Mouse (Mus musculus) kidney, postnatal 36 days (tissue): ENCODE results near the gene Arid4b.
"Not testable (repeated sequence)": the region's sequence is repeated elsewhere in the genome, so short reads cannot be mapped to it uniquely, and the experiment has no call there.

Experiments
- DNase-seq, 2 experiments: peaks; one replicate each; pipeline ENCODE4 v3.0.0; 2021 to 2022; ENCODE audit warnings: mixed read lengths in 2 of 2

Arid4b gene

DNA sequence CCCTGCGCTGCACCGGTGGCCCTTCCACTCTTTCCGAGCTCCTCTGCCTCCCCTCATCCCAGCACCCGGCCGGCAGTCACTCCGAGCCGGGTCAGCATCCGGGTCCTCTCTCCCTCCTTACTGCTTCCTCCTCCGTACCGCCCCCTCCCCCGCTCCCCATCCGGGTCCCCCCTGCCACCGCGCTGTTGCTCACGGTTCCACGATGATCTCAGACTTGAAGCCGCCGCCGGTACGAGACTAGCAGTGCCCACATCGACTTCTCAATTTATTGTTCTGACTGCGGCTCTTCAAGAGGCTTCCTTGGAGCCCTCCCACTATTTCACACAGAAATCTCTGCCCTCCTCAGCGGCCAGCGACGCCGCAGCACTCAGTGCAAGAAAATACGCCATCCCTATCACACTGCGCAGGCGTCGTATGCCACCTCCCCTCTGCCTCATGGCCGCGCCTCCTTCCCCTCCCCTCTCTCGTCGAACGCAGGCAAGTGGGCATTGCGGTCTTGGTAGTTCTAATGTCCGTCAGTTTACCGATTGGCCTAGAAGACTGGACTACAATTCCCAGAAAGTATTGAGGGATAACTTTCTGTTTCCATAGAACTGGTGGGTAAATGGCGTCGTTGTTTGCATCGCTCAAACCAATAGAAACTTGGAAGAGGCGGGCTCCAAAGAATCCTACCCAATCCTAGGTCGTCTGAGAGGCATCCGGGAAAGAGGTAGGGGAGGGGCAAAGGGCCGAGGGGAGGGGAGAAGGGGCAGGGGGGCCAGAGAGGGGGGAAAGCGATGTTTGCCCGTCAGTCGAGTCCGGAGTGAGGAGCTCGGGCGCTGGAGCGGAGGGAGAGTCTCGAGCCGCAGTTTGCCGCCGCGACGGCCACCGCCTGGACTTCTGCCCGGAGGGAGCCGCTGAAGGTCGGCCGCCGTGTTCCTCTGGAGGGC is at the start of gene Arid4b, which contains the start of gene Ggps1:
TSS of gene Arid4b (plus strand) at position 220 of the 929 bp plus-strand sequence.
TSS of gene Ggps1 (minus strand) at position 476 of the 929 bp plus-strand sequence.
- DNase-seq = peak; percentile 96 to 98

DNA sequence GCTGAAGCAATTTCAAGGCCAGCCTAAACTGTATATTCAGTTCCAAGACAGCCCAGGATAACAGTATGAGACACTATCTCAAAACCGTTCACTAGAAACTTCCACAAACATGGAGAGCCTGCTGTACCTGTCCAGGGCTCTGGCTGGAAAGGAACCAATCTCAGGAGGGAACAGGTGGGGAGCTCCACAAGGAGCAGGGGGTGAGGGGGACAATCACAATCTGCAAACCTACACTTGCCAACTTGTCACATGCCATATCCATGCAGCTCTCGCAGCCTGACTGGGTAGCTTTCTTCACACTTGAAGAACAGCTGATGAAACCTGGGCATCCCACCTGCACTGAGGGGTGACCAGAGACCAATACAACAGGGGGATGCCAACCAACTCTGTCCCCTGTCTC is 49.0 kb upstream of the Arid4b start:
- DNase-seq = no peak

DNA sequence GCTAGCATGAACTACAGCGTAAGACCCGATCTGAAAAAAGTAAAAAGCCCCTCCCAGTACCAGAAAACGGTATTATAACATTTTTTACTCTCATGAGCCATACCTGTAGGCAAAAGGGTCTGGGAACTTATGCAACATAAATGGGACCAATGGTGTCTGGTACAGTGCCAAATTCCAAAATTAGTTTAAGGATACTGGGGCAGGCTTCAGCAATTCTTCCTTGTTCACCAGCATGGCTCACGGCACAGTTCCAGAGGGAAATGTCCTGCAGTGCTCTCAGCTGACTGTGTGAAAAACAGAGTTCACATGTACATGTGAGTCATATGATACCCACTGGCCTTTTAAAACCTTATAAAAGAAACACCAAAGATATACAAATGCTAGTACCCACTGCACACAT is 48.5 kb upstream of the Arid4b start:
- no peak for DNase-seq

DNA sequence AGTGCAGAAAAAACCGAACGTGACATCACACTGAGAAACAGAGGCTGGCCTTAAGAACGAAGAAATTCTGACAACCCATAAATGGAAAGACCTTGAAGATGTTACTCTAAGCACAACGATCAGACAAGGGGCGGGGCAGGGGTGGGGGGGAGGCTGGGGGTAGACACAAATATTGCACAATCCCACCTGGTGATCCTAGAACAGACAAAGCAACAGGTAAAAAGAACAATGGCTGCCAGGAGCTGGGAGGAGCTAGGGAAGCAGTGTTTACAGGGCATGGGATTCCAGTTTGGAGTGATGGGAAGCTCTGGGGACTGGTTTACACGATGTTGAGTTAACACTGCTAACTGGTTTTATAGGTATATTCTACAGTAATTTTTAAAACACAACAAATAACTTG is 47.4 kb upstream of the Arid4b start:
- DNase-seq = no peak

DNA sequence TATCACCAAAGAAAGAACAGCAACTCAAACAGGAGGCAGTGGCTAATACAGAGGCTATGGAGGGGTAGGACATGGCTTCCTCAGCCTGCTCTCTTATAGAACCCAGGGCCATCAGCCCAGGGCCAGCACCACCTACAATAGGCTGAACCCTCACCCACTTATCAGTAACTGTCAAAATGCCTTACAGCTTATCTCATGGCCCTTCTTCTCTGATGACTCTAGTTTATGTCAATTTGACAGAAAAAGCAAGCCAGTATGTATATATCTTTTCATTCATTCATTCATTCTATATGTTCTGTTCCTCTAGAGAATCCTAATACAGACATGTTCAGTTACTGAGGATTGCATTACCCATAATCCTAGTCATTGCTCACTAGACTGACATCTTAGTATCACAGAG is 44.7 kb upstream of the Arid4b start:
- DNase-seq = no peak

DNA sequence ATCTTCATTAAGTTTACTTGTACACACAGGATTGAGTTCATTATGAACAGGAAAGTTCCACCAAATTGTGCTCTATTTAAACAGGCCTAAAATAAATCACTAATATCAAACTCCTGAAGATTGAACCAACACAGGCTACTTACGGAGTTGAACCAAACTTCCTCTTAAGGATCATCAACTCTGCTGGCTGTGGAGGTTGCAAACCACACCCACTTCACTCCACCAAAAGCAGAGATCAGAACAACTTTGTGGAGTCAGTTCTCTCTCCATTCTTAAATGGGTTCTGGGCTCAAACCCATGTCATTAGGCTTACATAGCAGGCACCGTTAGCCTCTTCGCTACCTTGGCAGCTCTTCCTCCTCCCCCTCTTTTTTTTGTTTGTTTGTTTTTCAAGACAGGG is 44.2 kb upstream of the Arid4b start:
- DNase-seq = no peak

DNA sequence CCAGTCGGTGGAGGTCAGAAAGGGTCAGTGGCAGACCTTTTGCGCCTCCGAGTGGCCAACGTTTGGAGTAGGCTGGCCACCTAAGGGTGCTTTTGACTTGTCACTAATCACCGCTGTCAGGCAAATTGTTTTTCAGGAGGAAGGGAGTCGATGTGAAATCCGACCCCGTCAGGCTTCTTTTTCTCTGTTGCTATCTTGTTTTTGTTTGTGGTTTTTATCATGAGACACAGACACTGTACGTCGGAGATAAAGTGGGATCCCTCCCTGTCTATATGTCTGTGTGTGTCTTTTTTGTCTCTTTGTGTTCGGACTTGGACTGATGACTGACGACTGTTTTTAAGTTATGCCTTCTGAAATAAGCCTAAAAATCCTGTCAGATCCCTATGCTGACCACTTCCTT is 41.6 kb upstream of the Arid4b start:
- DNase-seq = not testable (repeated sequence)

DNA sequence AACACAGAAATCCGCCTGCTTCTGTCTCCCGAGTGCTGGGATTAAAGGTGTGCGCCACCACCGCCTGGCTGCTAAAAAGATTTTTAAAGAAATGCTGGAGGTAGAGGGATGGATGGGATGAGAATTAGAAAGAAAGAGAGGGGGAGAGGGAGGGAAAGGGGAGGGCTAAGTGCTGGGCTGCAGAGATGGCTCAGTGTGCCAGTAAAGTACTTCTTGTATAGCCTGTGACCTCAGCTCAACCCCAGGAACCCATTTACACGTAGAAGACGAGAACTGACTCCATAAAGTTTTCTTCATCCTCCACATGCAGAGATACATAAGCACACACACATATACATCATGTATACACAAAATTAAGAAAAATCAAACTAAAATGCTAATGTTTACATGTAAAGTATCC is 37.5 kb upstream of the Arid4b start:
- DNase-seq = no peak

DNA sequence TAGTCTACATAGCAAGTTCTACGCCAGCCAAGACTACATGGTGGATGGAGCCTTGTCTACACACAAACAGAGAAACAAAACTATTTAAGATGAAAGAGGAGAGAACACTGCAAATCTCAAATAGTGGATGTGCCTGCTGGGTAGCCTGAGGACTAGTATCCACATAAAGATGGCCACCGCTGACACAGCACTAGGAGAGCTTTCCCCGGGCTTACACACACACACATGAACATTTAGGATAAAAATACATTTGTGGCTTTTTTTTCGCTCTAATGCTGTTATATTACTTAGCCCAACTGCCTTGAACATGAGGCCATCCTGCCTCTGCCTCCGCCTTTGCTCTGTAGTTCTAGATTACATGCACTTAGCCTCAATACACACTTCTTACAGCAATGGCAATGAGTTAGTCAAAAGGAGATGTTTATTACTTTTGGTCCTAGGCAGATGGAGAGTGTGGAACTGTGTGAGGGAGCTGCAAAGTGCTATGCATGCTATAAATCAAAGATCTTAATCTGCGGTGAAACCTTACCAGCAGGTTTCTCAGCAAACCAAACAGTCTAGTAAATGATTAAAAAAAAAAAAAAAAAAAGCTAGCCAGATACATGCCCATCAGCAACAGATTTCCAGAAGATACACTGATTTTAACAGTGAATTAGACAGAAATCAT is 36.7 kb upstream of the Arid4b start:
- DNase-seq = no peak

DNA sequence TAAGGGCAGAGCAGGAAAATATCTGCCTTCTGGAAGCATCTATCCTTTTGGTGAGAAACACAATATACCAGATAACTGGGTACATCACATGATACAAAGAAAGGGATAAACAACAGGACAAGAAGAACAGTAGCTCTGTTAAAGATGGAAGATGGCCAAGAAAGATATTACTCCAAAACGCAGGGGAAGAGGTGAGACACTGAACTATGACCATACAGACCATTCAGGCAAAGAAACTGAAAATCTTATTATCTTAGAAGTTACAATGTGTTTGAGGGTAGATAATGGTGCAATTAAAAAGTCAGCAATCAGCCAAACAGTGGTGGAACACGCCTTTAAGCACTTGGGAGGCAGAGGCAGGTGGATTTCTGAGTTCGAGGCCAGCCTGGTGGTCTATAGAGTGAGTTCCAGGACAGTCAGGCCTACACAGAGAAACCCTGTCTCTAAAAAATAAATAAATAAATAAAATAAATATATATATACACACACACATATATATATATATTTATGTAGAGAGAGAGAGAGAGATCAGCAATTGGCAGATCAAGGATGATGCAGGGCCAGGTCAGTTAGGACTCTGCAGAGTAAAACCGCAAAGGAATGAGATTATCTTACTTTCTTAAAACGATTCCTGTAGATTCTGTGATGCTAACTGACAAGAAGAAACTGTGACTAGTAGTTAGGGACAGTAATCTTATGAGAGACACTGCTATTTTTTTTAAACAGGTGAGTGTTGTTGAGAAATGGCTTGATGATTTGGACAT is 29.5 kb upstream of the Arid4b start:
- no peak for DNase-seq

DNA sequence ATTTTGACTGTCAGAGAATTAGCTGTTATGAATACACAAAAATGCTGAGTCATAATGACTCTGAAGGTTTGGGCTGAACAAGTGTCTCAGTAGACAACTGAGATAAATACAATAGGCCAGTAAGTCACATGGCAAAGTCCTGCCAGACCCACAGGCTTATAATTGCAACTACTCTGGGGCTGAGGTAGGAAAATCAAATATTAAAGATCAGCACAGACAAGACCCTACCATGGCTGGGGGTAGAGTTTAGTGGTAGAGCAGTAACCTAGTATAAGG is 29.0 kb upstream of the Arid4b start:
- DNase-seq = no peak

DNA sequence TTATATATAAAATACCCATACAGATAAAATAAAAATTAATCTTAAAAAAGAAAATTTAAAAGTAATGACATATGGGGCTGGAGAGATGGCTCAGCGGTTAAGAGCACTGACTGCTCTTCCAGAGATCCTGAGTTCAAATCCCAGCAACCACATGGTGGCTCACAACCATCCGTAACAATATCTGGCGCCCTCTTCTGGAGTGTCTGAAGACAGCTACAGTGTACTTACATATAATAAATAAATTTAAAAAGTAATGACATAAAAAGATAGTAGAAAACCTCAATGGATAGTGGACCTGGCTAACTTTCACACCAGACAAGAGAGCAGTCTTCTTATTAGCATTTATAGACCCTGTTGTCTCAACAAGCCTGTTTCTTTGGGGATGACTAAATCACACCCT is 27.7 kb upstream of the Arid4b start:
- DNase-seq = not testable (repeated sequence)

DNA sequence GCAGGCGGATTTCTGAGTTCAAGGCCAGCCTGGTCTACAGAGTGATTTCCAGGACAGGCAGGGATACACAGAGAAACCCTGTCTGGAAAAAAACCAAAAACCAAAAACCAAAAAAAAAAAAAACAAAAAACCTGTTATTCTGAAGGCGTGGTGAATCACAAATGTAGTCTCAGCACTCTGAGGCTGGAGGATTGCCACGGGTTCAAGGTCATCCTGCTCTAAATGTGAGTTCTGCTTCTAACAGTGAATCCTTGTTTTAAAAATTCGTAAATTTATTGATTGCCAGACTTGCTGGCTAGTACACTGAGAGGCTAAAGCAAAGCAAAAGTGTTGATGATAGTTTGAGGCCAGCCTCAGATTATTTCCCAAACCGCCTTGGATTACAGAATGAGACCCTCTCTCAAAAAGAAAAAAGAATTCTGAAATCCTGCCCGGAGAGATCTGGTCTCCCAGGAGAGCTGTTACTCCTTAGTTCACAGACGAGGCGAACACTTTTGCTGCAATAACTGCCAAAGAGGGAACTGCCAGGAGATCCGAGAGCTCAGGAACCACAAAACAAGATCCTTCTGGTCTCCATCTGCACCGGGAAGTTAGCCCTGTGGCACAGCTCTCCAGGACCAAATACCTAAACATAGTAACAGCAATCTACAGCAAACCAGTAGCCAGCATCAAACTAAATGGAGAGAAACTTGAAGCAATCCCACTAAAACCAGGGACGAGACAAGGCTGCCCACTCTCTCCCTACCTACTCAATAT is 27.0 kb upstream of the Arid4b start:
- no peak for DNase-seq

DNA sequence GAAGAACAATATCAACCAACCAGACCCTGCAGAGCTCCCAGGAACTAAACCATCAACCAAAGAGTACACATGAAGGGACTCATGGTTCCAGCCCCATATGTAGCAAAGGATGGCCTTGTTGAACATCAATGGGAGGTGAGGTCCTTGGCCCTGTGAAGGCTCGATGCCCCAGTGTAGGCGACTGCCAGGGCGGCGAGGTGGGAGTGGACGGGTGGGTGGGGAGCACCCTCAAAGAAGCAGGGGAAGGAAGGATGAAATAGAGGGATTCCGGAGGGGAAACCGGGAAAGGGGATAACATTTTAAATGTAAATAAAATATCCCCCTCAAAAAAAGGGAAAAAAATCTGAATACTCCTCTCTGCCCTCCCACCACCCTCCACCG is 24.1 kb upstream of the Arid4b start:
- DNase-seq = no peak

DNA sequence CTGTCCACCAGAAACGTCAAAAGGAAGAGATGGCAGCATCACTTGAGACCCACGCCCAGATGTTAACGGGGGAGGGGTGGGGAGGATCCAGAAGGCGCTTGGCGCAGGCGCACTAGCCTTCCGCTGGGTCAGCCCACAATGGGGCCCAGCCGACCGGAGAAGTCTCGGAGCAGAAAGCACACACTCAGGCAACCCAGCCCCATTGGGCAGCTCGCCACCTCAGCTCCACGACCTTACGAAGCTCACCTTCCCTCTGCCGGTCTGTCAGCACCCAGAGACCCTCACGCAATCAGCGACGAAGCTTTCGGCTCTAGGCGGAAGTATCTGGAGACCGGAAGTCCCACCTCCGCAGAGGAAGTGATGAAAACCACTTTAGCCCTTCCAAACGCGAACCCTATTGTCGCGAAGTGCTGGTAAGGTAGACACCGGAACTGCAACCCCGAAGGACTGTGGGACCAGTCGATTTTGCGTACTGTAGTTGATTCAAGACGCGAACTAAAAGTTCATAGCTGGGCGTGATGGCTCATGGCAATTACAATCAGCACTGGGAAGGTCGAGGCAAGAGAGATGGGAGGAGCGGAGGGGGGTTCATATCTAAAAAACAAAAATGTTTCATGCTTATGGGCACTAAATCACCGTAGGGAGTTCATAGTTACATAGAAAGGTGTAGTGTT is 23.6 kb upstream of the Arid4b start, which contains the start of gene Tbce:
TSS of gene Tbce (minus strand) at position 347 of the 674 bp plus-strand sequence.
- peak; percentile 93 for DNase-seq

DNA sequence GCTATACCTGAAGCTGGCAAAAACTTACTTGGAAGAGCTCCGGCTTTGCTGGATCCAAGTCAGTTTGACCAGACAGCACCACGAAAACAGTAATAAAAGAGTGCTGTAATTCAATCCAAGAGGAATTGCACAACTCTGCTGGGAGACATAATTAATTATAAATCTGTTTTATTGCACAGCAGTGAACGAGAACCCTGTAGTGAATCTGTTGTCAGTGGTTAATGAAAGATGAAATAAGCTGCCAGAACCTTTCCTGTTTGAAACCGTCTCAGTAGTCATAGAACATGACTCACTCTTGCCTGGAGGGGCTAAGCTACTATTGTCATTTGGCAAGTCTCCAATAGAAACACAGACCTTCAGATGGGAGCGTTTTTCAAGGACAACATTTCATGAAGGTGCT is 22.8 kb upstream of the Arid4b start:
- DNase-seq = peak in 1 of 2 experiments; percentile 24

DNA sequence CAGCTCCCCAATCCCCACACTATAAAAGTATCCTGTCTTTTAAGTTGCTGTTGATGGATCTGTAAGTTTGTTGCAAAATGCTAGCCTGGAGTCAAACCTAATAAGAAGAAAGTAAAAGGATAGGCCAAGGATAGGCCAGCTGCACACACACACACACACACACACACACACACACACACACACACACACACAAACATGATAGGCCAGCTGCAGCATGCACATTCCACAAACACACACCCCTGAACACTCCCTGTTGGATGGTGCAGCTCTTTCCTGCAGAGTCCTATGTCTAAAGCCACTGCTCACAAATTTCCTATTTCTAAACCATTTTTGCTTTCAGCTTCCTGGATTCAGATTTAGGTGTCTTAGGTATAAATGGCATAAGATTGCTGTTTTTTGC is 19.2 kb upstream of the Arid4b start:
- DNase-seq = no peak

DNA sequence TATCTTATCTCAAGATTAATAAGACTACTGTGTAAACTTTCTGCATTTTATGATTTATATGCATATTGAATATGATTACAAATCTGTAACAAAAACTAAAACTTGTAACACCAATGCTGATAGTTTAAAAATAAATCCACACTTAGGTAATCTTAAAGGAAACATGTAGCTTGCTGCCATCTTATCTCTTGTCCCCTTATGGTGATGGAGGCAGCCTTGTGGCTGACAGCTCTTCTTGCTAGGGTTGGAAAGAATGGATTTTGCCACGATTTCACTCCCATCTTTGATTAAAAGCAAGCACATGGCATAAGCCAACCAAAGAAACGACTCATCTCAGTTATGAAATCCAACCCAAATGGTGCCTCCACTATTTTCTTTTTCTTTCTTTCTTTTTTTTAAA is 18.5 kb upstream of the Arid4b start:
- no peak for DNase-seq

DNA sequence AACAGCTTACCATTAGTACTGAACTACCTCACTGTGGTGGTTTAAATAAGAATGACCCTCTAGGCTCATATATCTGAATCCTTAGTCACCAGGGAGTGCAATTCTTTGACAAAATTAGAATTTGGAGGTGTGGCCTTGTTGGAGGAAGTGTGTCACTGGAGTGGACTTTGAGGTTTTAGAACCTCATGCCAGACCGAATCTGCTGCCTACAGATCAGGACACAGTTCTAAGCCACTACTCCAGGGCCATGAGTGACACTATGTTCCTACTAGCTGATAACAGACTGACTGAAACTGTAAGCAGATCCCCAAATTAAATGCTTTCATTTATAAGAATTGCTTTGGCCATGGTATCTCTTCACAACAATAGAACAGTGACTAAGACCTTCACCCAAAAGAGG is 13.2 kb upstream of the Arid4b start:
- no peak for DNase-seq

DNA sequence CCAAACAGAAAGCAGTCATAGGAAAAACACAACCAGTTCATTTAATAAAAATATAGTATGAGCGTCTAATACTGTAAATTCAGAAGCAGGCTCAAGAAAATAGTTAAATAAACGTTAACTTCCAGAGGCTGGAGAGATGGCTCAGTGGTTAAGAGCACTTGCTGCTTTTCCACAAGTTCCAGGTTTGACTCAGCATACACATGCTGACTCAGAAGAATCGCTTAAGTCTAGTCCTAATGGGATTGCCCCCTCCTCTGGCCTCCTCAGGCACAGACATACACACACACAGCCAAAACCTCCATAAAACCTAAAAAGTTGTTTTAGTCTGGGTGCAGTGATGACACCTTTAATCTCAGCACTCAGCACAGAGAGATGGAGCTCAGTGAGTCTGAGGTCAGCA is 6.2 kb upstream of the Arid4b start:
- DNase-seq = no peak

DNA sequence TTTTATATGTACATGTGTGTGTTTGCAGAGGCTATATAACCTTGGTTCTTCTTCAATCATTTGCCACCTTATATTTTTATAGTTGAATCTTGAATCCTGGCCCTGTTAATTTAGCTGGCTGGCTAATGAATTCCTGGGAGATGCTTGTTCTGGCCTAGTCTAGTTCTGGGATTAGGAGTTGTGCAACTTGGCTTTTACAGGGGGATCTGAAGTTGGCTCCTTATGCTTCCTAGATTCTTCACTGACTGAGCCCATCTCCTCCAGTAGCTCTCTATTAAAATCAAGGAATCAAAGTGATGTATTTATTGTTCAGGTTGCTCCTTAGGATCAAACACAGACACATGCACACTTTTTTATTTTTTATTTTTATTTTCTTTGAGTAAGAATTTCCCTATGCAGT is 3.5 kb upstream of the Arid4b start:
- DNase-seq = no peak
